Mouse (Mus musculus) heart, postnatal 25 days (tissue): ENCODE results near the gene Ccdc12. TPM values are rescaled to one million over a fixed set of nuclear protein-coding genes. Genes with fewer than 3 reads are reported as not detected.

Experiments
- DNase-seq: peaks from one replicate; pipeline ENCODE4 v3.0.0; 2022; ENCODE audit warnings: low spot score
- intact Hi-C: fragments of 180-260 bp; cut with DNase I; formaldehyde crosslinking; loops from one replicate; pipeline ENCODE4 v1.15.1; 2025
- total RNA-seq, 2 experiments: library from RNA; stranded (reverse); gene quantifications; 2 replicates each; pipeline ENCODE4 v1.2.3; 2021

Gene Ccdc12
- total RNA-seq, result 10 to 100 TPM; 61.6 to 66.8 TPM

DNA sequence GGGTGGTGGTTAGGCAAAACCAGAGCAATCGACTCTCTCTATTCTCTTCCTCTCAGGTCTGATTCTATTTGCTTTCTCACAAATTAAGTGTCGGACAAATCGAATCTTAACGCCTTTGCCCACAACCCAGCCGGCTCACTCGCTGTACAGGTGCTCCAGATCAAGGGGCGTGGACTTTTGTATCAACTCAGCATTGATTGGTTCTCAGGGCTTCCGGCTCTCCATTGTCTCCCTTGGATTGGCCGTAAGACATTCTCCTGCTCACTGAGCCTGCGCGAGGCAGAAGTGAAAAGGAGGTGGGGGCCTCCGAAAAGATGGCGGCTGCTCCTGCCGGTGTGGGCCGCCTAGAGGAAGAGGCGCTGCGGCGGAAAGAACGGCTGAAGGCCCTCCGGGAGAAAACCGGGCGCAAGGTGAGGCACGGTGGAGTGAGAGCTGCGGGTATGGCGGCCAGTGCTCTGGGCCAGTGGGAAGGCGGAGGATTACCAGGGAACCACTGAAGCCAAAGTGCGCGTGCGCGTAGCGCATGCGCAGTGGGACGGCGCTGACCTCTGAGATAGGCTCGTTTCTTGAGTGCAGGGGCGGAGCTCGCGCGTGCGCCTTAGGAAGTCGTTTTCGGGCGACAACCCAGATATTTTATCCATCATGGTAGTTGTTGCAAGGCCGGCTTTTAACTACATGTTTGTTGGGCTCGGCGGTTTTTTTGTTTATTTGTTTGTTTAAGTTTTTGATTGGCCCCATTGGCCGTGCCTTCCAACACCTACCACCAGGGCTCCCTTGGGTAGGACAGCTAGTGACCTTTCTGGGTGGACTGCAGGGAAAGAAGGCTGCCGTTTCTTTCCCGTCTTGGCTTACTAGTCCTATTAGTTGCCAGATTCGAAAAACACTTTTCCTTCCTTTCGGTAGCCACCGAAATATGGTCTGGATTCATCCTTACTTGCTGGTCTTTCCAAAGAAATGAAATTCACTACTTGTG lies at the start of gene Ccdc12:
Ccdc12 (plus strand) TSS at position 255 of the 973 bp plus-strand sequence.
- DNase-seq, result peak; percentile 93
- intact Hi-C loops, result loop anchor here (2.0 kb wide), 1 partner anchor 14 kb away; no protein-coding TSS in a partner anchor

DNA sequence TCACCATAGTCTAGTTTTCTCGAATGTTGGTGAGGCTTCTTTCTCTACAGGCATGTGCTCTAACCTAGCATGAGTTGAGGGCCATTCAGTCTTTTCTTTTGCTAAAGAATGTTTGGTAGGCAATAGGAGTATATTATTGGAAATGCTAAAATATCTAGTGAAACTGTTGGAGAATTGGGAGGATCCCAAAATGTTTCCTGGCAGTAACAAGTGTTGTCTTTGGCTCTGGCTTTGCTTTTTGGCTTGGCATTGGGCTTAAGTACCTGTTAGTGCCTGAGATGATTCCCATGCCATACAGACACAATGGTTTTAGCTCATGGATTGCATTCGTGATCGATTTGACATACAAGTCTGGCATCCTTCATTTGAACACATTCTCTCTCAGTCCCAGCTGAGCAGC lies 44.8 kb upstream of the Ccdc12 start:
- intact Hi-C loops, result no loop called here
- DNase-seq, result no peak

DNA sequence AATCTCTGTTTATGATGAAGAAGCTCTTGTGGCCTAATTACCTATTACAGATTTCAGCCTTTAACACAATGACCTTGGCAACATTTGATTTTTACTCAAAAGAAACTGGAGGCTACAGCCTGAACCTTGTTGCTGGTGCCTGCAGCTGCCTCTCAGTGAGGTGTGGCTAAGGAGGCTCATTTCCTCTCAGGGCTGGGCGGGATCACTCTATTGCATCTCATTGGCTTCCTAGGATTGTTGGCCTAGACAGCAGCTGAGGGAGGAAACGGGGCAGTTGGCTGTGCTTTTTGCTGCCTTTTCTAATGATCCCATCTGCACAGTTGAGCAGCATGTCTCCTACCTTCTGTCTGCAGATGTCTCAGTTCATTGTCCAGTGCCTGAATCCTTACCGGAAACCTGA lies 39.2 kb upstream of the Ccdc12 start:
- DNase-seq, result no peak
- intact Hi-C loops, result no loop called here

DNA sequence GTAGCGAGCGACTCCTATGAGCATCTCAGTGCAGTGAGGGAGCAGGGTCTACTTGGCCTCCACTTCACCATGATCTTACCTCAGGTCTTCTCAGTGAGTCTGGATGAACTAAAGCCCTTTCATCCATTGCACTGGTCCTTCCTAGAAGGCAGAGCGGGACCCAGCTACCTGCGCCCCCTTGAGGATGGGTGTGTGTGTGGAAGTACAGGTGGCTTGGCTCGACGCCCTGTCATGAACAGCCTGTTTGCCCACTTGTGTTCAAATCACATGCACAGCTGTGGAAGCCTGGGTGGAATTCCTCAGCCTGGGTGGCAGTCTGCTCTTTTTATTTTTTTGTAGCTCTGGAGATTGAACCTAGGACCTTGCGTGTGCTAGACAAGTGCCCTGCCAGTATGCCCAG lies 36.1 kb upstream of the Ccdc12 start:
- no peak for DNase-seq
- intact Hi-C loops, result no loop called here

DNA sequence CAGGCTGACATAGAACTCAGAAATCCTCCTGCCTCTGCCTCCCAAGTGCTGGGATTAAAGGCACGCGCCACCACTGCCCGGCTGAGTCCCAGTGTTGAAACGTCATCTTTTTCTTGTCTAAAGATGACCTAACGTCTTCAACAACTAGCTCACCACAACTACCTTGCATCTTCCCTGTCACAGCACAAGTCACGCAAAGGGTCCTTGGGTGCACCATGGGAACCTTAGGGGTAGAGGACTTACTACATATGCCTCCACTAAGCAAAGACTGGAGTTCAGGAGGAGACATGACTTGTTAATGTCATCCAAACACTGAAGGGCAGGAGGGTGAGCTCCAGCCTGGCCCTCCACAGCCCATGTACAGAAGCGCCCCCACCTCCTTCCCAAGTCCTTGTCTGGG lies 35.6 kb upstream of the Ccdc12 start:
- intact Hi-C loops, result no loop called here
- no peak for DNase-seq

DNA sequence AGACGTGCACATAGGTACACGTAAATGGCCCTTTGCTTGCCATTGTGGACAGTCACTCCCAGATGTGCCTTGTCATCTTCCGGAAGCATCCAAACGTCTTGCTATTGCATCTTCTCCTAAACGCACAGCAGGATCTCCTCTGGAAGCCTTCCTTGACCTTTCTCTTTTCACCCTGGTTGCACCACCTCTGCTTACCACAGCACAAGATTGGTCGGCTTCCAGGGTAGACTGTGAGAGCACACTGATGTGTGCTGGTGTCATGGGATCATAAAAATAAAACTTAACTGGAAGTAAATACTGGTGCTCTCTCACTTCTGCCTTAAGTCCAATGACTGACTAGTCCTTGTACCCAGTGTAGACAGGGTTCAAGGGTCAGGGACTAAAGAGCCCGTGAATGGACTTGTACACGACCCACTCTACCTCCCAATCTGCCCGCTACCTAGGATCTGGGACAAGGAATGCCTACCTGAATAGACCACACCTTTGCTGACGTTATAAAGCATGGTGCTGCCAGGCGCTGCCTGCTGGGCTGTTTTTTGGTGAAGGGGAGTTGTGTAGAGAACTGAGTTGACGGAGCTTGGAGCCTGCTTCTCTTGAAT lies 33.6 kb upstream of the Ccdc12 start:
- intact Hi-C loops, result no loop called here
- DNase-seq, result no peak

DNA sequence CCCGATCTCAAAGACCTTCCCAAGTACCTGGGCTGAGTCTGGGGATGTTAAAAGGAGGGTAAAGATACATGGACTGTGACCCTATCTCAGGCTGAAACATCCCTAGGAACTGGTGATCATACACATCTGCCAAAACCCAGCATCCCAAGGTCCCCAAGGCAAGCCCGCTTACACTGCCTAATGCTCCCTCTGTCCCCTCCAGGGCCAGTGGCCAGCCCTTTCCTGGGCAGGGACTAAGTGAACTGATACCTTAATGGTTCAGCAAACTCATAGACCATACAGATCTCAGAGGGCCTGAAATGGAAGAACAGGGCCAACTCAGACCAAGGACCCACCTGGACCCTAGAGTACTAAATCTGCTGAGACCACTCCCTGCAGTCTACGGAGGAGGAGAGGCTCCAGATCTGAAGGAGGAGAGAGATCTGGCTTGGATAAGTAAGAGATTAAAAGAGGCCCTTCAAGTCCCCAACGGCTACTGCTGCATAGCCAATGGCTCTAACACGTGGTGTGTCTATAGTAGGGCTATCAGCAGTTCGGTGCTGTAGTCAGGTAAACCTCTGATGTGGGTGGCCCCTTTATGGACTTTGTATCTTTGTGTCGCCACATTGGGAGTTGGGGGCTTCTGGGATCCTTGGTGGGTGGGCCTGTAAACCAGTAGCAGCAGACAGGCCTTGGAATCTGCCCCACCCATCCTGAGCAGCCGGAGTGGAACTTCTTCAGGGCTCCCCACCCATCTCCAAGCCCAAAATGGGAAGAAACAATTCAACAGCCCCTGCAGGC lies 32.7 kb upstream of the Ccdc12 start:
- no peak for DNase-seq
- intact Hi-C loops, result no loop called here

DNA sequence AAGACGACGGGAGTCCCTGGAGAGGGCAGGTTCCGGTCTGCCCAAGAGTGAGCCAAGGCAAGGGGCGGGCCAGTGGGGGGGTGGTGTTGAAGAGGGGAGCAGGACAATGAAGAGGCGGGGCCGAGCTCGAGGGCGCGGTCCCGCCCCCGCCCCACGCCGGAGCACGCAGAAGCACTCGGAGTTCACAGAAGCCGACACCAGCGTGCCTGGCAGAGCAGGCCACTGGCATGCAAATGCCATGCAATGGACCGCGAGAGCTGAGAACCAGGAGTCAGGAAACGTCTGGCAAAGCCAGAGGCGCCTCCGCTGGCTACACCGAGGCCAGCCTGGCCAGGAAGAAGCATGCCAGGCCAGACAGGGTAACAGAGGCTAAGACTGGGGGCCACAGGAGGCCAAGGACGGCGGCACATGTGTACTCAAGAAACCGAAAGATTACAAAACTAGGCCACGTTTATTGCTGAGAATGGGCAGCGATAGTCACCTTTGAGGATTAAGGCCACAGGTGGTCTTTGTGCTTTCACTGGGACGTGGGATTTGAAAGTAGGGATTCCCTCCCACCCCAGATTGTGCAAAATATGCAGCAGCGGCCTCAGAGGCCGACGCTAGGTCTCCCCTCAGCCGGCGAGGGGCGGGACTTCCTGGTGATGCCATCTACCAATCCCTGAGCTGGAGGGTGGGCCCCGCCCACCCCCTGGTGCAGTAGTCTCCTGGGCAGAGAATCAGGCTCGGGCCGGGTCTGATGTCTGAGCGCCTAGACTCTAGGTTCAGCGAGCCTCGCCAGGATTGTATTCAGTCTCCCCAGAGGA lies 31.7 kb upstream of the Ccdc12 start, which contains the start of gene Nradd:
Nradd (minus strand) TSS at position 92 of the 806 bp plus-strand sequence.
- intact Hi-C loops, result loop anchor here (5.0 kb wide), 1 partner anchor 177 kb away; no protein-coding TSS in a partner anchor
- DNase-seq, result peak; percentile 79

DNA sequence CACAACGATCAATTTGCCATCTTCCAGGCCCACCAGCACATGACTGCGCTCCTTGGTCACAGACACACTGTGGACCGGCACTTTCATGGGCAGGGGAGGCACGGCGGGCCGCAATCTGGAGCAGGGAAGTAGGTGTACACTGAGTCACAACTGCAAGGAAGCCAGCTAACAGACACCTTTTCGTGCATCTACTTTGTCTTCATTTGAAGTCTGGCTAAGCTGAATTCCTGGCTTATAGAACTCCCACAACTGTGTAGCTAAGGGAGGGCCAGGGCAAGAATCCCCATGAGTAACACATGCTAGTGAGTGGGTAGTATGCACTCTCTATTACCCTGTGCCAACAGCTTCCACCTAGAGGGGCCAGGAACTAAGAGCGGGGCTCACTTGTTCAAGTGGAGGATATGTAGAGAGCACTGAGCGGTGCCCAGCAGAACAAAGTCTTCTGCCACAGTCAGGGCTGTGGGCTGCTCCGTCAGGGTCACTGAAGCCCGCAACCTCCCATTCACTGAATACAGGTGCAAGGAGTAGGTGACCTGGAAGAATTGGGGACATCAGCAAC lies 30.9 kb upstream of the Ccdc12 start:
- no peak for DNase-seq
- intact Hi-C loops, result loop anchor here (5.0 kb wide), 1 partner anchor 178 kb away; no protein-coding TSS in a partner anchor

DNA sequence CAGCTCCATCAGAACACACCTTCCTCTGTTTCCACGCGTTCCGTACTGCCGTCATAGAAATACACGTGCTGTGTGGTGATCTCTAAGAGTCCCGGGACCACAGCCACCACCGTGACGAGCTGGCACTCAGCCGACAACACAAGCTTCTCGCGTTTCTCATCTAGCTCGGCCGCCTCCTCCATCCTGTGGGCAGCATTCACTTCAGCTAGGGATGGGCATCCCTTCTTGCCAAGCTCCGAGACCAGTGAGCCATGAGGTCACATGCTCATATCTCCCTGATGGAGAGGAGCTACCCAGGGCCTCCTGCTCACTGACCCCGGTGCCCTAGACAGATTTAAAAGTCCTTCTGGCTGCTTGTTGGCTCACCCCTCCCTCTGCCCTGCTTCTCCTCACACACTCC lies 26.1 kb upstream of the Ccdc12 start:
- DNase-seq, result no peak
- intact Hi-C loops, result no loop called here

DNA sequence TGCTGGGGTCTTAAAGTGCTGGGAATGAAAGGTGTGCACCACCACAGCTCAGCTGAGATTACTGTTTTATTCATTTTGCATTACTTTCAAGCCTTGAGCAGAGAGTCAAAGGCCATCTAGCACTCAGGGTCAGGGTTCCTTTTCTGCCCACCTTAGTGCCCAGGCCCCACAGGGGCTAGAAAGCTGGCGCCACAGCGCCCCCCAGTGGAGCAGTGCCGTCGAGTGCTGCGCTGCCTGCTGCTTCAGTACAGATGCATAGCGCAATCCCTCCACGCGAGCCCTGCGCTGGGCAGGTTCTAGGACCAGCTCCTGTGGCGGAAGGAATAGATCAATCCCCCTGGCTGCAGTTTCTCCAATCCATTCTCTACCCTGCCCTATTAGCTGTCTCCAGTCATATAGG lies 25.1 kb upstream of the Ccdc12 start:
- intact Hi-C loops, result no loop called here

DNA sequence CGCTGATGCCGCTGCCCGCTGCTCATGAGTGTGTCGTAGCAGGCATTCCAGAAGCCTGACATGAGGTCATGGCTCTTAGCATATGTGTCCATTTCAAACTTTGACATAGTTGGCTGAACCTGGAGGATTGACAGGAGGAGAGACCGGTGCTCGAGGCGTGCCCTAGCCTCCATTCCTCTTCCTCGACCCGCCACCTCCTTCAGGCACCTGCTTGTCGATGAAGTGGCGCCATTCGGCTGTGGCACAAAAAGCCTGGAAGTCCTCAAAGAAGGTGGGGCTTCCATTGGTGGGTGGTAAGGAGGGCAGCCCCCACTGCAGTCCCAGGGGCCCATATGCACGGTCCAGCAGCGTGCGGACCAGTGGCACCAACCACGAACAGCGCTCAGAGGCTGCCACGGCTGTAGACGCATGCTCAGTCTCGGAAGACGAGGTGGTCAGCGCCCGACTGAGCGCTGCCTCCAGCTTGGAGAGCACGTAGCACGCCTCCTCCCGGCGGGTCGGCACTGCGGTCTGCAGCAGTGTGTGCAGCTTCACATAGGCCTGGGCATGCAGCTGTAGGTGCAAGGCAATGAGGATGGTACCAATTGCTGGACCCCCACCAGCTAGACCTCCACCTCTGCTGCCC lies 24.5 kb upstream of the Ccdc12 start:
- no peak for DNase-seq
- intact Hi-C loops, result no loop called here

More for the DNA sequence above, 25.1 kb upstream of the Ccdc12 start:
- DNase-seq, result no peak

DNA sequence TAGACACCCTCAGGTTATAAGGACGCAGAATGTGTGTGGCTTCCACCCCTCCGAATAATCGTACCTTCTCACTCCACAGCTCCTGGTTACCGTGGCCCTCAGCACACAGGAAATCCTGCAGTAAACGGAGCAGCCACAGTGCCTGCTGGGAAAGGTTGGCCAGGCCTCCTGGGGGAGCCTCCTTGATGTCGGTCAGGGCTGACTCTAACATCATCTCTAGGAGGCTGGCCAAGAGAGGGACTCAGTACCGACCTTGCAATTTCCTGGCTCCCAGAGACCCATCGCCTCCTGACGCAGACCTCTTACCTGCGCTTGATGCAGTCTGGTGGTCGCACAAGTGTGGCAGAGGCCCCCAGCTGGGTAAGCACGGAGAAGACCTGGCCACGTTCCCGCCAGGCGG lies 23.6 kb upstream of the Ccdc12 start:
- intact Hi-C loops, result no loop called here
- DNase-seq, result no peak

DNA sequence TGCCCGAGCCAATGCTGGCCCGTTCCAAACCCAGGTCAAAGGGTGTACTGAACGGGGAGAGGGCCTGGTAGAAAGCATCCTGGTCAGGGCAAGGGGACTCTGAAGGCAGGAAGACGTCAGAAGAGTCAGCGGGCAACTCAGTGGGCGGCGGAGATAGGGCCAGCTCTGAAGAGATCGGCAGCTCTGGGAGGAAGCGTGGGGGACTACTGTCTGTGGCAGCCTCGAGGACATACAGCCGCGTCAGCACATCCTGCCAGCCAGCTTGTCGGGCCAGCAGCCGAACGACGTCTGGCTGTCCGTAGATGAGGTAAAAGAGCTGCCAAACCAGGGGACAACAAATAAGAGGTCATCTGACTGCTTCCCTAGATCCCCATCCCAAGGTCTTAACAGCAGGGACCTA lies 22.4 kb upstream of the Ccdc12 start:
- DNase-seq, result no peak
- intact Hi-C loops, result no loop called here

DNA sequence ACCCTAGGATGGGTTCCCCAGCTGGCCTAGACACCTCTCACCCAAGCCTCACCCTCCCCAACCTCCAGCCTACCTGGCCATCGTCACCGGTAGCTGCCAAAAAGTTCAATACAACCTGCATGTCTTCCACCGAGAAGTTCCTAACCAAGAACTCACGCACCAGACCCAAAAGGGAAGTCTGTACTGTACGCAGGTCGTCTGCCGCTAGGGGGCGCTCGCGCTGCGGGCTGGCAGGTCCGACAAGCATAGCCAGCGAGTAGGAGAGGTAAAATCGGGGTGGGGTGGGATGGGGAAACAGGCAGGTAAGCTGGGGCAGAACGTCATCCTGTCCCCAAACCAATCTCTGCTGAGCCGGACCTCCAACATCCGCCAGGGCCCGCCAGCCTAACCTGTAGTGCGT lies 21.1 kb upstream of the Ccdc12 start:
- DNase-seq, result peak; percentile 61
- intact Hi-C loops, result loop anchor here (1.0 kb wide), 1 partner anchor 74 kb away; no protein-coding TSS in a partner anchor

DNA sequence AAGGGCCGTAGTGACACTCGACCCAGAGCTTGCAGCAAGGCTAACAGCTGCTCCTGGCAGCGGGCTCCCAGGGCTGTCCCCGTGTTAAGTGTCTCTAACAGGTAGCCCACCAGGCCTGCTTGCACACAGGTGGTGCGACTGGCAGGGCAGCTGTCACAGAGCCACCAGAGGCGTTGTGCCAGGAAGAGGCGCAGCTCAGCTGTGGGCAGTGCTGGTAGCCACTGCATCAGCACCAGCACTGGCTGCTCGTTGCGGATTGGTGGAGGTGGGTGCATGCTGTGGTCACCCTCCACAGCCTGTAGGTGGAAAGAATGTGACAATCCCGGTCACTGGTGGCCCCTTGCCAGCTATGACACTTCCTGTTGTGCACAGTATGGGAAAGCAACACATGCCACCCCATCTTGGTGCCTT lies 17.7 kb upstream of the Ccdc12 start:
- DNase-seq, result no peak
- intact Hi-C loops, result no loop called here

DNA sequence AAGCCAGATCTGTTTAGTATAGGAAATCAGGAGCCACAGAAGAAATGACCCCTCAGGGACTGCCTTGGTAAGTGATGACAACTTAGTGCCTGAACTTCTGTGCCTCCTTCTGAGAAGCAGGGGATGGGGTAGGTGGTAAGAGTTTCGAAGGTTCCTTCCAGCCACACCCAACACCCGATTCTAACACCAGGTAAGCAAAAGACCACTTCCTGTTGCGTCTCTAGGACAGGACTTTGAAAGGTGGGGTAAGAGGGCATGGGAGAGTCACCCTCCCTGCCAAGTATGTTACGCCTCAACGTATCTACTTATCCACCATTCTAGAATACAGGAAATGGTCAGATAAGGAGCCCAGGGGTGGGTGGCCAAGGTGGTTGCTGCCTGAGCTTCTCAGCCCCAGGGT lies 15.3 kb upstream of the Ccdc12 start:
- intact Hi-C loops, result loop anchor here (10.0 kb wide), 1 partner anchor 234 kb away; the partner anchor contains the start of gene Als2cl
- DNase-seq, result no peak

DNA sequence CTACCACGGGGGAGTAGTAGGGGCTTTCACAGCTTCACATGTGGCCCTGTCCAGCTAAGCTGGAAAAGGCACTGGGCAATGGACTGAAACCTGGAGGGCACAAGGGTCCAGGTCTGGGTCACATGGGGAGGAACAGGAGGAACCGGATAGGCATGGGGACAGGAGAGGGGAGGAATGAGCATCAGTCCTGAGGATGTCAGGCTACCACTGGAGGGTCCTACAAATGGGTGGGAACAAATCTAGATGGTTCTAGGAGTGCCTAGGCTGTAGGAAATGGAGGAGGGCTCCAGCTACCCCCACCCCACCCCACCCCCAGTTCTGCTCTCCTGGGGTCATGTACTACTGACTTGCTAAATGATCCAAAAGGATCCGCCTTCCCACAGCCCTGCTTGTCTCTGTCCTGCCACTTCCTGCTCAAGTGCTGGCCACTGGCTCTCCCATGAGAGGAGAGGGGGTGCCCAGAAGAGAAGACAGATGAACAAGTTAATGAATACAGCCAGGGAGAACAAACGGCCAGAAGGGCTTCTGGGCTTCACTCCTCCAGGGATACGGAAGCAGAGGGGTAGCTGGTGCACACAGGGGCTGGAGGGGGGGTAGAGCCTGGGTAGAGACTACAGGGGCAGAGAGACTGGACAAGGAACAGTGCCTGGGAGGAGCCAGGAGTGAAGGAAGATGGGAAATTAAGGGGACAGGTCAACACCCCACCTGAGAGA lies 13.3 kb upstream of the Ccdc12 start:
- DNase-seq, result no peak
- intact Hi-C loops, result loop anchor here (10.0 kb wide), 1 partner anchor 232 kb away; the partner anchor contains the start of gene Als2cl
